Mouse (Mus musculus): ENCODE data around the gene Sec23a.
"Not testable (repeated sequence)": the region's sequence is repeated elsewhere in the genome, so short reads cannot be mapped to it uniquely, and the experiment has no call there.

The Sec23a gene

GRCm38 (mm10) chr12:59011844-59012709 is at the start of gene Sec23a:
Gene Sec23a (minus strand): TSS chr12:59012017.
- peak; percentile 99 for DNase-seq

GRCm38 (mm10) chr12:59060993-59061595 is 49.3 kb upstream of the Sec23a start, which contains the start of gene Trappc6b:
Gene Trappc6b (minus strand): TSS chr12:59061472.
- peak; percentile 76 for DNase-seq

- DNase-seq, result peak; percentile 46
Measured at GRCm38 (mm10) chr12:59060322-59060721, 48.5 kb upstream of the Sec23a start.

GRCm38 (mm10) chr12:59058242-59058641 is 46.4 kb upstream of the Sec23a start:
- DNase-seq, result not testable (repeated sequence)

GRCm38 (mm10) chr12:59056222-59056621 is 44.4 kb upstream of the Sec23a start:
- DNase-seq, result no peak

GRCm38 (mm10) chr12:59055196-59055850 is 43.5 kb upstream of the Sec23a start:
- DNase-seq, result no peak

- DNase-seq, result no peak
Measured at GRCm38 (mm10) chr12:59053976-59054375, 42.2 kb upstream of the Sec23a start.

- DNase-seq, result no peak
Measured at GRCm38 (mm10) chr12:59053166-59053565, 41.3 kb upstream of the Sec23a start.

- no peak for DNase-seq
Measured at GRCm38 (mm10) chr12:59052470-59052869, 40.7 kb upstream of the Sec23a start.

- DNase-seq, result no peak
Measured at GRCm38 (mm10) chr12:59040851-59041250, 29.0 kb upstream of the Sec23a start.

GRCm38 (mm10) chr12:59039971-59040844 is 28.4 kb upstream of the Sec23a start:
- no peak for DNase-seq

GRCm38 (mm10) chr12:59039162-59039970 is 27.5 kb upstream of the Sec23a start:
- no peak for DNase-seq

- no peak for DNase-seq
Measured at GRCm38 (mm10) chr12:59032101-59032500, 20.3 kb upstream of the Sec23a start.

- no peak for DNase-seq
Measured at GRCm38 (mm10) chr12:59021306-59021705, 9.5 kb upstream of the Sec23a start.

GRCm38 (mm10) chr12:59019891-59020290 is 8.1 kb upstream of the Sec23a start:
- no peak for DNase-seq

GRCm38 (mm10) chr12:59017970-59018369 is 6.2 kb upstream of the Sec23a start:
- no peak for DNase-seq

GRCm38 (mm10) chr12:59013234-59013633 is 1.4 kb upstream of the Sec23a start, which contains the start of gene Gemin2:
Gene Gemin2 (plus strand): TSS chr12:59013393.
- peak; percentile 93 for DNase-seq

GRCm38 (mm10) chr12:59012710-59013091 is 884 bp upstream of the Sec23a start:
- DNase-seq, result no peak

GRCm38 (mm10) chr12:59011275-59011843 is 458 bp downstream of the Sec23a start:
- DNase-seq, result no peak

GRCm38 (mm10) chr12:59010482-59010881 is 1.3 kb downstream of the Sec23a start:
- DNase-seq, result peak; percentile 43

- no peak for DNase-seq
Measured at GRCm38 (mm10) chr12:58985766-58986165, 26.1 kb downstream of the Sec23a start.
